Mouse (Mus musculus): ENCODE data around the gene Adig.
A peak's percentile ranks its signal among the peaks of the same experiment; 100 is the strongest.

Adig gene

GRCm38 (mm10) chr2:158539433-158540305 lies 37.3 kb downstream of the Adig start:
- DNase-seq (ENCODE audit: extremely low spot score, low read depth, low spot score): no peak

GRCm38 (mm10) chr2:158541286-158541685 lies 38.9 kb downstream of the Adig start:
- DNase-seq (ENCODE audit: extremely low spot score, low read depth, low spot score): no peak

GRCm38 (mm10) chr2:158545266-158545665 lies 42.9 kb downstream of the Adig start:
- no peak for DNase-seq (ENCODE audit: extremely low spot score, low read depth, low spot score)

GRCm38 (mm10) chr2:158546751-158547150 lies 44.3 kb downstream of the Adig start:
- peak; percentile 60 for DNase-seq (ENCODE audit: extremely low spot score, low read depth, low spot score)

GRCm38 (mm10) chr2:158550067-158550466 lies 47.7 kb downstream of the Adig start:
- no peak for DNase-seq (ENCODE audit: extremely low spot score, low read depth, low spot score)

- no peak for DNase-seq (ENCODE audit: extremely low spot score, low read depth, low spot score)
These were observed 52.0 kb downstream of the Adig start for GRCm38 (mm10) chr2:158554366-158554765.

GRCm38 (mm10) chr2:158555252-158555651 lies 52.8 kb downstream of the Adig start:
- no peak for DNase-seq (ENCODE audit: extremely low spot score, low read depth, low spot score)

- no peak for DNase-seq (ENCODE audit: extremely low spot score, low read depth, low spot score)
These were observed 53.4 kb downstream of the Adig start for GRCm38 (mm10) chr2:158555812-158556211.

GRCm38 (mm10) chr2:158556225-158556624 lies 53.8 kb downstream of the Adig start:
- no peak for DNase-seq (ENCODE audit: extremely low spot score, low read depth, low spot score)

GRCm38 (mm10) chr2:158556750-158557149 lies 54.3 kb downstream of the Adig start:
- DNase-seq (ENCODE audit: extremely low spot score, low read depth, low spot score): no peak

Measured in hindlimb bud, embryonic 11.5 days (tissue).